Mouse (Mus musculus) erythroblast, embryonic 14.5 days (primary cell): Measurements from ENCODE around the gene Irgm1. TPM values are rescaled to one million over a fixed set of nuclear protein-coding genes. Genes with fewer than 3 reads are reported as not detected.

Source experiments
- H3K27me3 ChIP-seq: 2 replicates; pipeline ENCODE4 v1.6.1; 2012; ENCODE audit warnings: inconsistent platforms; ENCODE audit not compliant: control insufficient read depth
- H3K36me3 ChIP-seq: 2 replicates; pipeline ENCODE4 v1.6.1; 2012; ENCODE audit warnings: mild to moderate bottlenecking, inconsistent platforms; ENCODE audit not compliant: control insufficient read depth
- H3K4me1 ChIP-seq: 2 replicates; pipeline ENCODE4 v1.6.1; 2012; ENCODE audit warnings: inconsistent platforms; ENCODE audit not compliant: control insufficient read depth
- H3K4me3 ChIP-seq: replicated peaks from 2 replicates; pipeline ENCODE3; 2012; ENCODE audit warnings: moderate library complexity, mild to moderate bottlenecking, inconsistent platforms
- H3K9me3 ChIP-seq: 2 replicates; pipeline ENCODE4 v1.6.1; 2012; ENCODE audit warnings: low read length, inconsistent platforms, mixed read lengths; ENCODE audit not compliant: control insufficient read depth
- GATA1 ChIP-seq: IDR thresholded peaks from 2 replicates; pipeline ENCODE4 v1.6.1; 2012; ENCODE audit warnings: low read length, inconsistent platforms, mixed read lengths
- TAL1 ChIP-seq: IDR thresholded peaks from 3 replicates; pipeline ENCODE4 v1.6.1; 2012; ENCODE audit warnings: low read length, inconsistent platforms, mixed read lengths
- polyA plus RNA-seq: library from polyadenylated mRNA; stranded (reverse); fragments of >175 nt; gene quantifications from 2 replicates; pipeline ENCODE4 v1.2.3, GENCODE M21; 2012

Irgm1 gene
- polyA plus RNA-seq, 1 experiment, result not detected

- TF ChIP-seq GATA1 (no peak), TAL1 (no peak)
- Histone ChIP-seq H3K27me3 (peaks cover 17% of the 10 kb centered on the region), H3K4me3 (no peak overlapping the region), H3K36me3 (no peaks in the 10 kb centered on the region), H3K9me3 (no peaks in the 10 kb centered on the region), H3K4me1 (no peaks in the 10 kb centered on the region; the same call in 1 of the 2 replicates)
Observed at GRCm38 (mm10) chr11:48845244-48845815, 26.2 kb downstream of the Irgm1 start.

DNA sequence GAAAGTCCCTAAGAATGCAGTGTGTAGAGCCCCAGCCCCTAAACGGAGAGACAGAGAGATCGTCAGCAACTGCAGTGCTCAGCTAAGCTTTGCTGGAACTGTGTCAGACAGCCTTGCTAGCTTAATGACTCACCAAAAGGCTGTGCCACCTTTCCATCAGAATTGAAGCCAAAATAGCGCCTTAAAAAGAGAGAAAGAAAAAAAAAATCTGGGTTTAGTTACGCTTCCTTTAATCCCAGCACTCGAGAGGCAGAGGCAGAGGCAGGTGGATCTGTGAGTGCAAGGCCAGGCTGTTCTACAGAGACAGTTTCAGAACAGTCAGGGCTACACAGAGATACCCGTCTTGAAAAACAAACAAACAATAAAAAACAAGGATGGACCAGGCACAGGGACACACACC, 27.2 kb downstream of the Irgm1 start:
- Histone ChIP-seq H3K36me3 (no peaks in the 10 kb centered on the region), H3K4me1 (no peaks in the 10 kb centered on the region), H3K9me3 (no peaks in the 10 kb centered on the region), H3K27me3 (peaks cover 11% of the 10 kb centered on the region), H3K4me3 (no peak overlapping the region)
- TF ChIP-seq TAL1 (no peak), GATA1 (no peak)

GRCm38 (mm10) chr11:48843202-48843601, 28.3 kb downstream of the Irgm1 start:
- Histone ChIP-seq H3K27me3 (peaks cover 10% of the 10 kb centered on the region), H3K4me3 (no peak overlapping the region), H3K4me1 (peaks cover 6% of the 10 kb centered on the region), H3K9me3 (no peaks in the 10 kb centered on the region), H3K36me3 (no peaks in the 10 kb centered on the region)
- TF ChIP-seq GATA1, result no peak
- no peak for TF ChIP-seq TAL1

DNA sequence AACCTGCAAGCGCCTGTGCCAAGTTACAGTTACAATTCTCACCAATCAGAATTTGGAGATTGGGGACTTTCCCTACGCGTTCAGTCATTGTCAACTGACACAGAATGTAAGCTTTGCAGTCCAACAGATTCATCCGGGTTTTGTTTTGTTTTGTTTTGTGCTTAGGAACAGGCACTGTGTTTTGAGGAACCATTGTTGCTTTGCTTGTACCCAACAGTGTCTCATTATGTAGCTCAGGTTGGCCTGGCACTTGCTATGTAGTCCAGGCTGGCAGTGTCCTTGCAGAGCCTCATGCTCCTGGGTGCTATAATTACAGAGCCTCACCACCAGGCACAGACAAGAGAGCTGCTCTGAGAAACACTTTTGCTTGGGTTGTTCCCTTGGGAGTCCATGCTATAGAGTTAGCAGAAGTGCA, 29.1 kb downstream of the Irgm1 start:
- Histone ChIP-seq H3K36me3 (no peaks in the 10 kb centered on the region), H3K4me1 (peaks cover 14% of the 10 kb centered on the region), H3K27me3 (peaks cover 18% of the 10 kb centered on the region), H3K4me3 (no peak overlapping the region), H3K9me3 (no peaks in the 10 kb centered on the region)
- no peak for TF ChIP-seq GATA1
- no peak for TF ChIP-seq TAL1

GRCm38 (mm10) chr11:48841213-48841612, 30.3 kb downstream of the Irgm1 start:
- Histone ChIP-seq H3K4me3 (no peak overlapping the region), H3K27me3 (peaks cover 30% of the 10 kb centered on the region), H3K9me3 (no peaks in the 10 kb centered on the region), H3K36me3 (no peaks in the 10 kb centered on the region), H3K4me1 (peaks cover 21% of the 10 kb centered on the region)
- TF ChIP-seq TAL1, result no peak
- no peak for TF ChIP-seq GATA1

GRCm38 (mm10) chr11:48840805-48841204, 30.7 kb downstream of the Irgm1 start:
- TF ChIP-seq TAL1 (no peak), GATA1 (no peak)
- H3K27me3 ChIP-seq, result peaks cover 33% of the 10 kb centered on the region

GRCm38 (mm10) chr11:48838879-48839680, 32.4 kb downstream of the Irgm1 start:
- Histone ChIP-seq H3K27me3 (peaks cover 37% of the 10 kb centered on the region), H3K4me1 (peaks cover 29% of the 10 kb centered on the region), H3K9me3 (no peaks in the 10 kb centered on the region), H3K36me3 (no peaks in the 10 kb centered on the region), H3K4me3 (no peak overlapping the region)
- no peak for TF ChIP-seq TAL1
- no peak for TF ChIP-seq GATA1

More at GRCm38 (mm10) chr11:48840805-48841204, 30.7 kb downstream of the Irgm1 start:
- Histone ChIP-seq H3K9me3 (no peaks in the 10 kb centered on the region), H3K36me3 (no peaks in the 10 kb centered on the region), H3K4me3 (no peak overlapping the region), H3K4me1 (peaks cover 21% of the 10 kb centered on the region)

DNA sequence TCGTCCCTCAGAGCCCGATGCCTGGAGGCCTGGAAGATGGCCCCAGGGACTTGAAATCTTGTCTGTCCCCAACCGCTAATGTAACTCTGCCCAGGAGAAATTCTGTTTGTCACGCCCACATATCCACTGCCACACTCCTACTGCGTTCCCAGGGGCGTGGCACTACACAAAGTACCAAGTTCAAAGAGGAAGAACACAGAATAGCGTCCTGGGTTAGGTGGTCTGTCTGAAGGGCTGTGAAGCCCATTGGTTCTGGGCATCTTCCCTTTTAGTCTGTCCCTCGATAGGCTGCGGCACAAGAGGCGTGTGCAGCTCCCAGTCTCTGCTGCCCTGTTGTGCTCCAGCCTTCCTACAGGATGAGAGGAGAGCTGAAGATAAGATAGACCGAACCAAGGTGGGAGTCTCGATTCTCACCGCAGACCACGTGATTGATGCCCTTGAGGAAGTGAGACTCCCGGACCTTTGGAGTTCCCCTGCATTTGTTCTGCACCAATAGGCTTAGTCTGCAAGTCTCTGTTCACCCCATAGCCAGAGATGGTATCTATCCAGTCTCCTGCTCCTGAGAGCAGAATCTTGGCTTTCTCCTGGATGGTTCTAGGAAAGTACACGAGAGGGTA, 33.2 kb downstream of the Irgm1 start:
- Histone ChIP-seq H3K4me1 (peaks cover 36% of the 10 kb centered on the region), H3K4me3 (peak overlapping the region; percentile 70), H3K9me3 (no peaks in the 10 kb centered on the region), H3K36me3 (no peaks in the 10 kb centered on the region), H3K27me3 (peaks cover 37% of the 10 kb centered on the region)
- TF ChIP-seq GATA1 (no peak), TAL1 (no peak)
